Mouse (Mus musculus) gastrocnemius, postnatal 25 days (tissue): Measurements from ENCODE around the gene Herc3. TPM values are rescaled to one million over a fixed set of nuclear protein-coding genes. Genes with fewer than 3 reads are reported as not detected.
A peak's percentile ranks its signal among the peaks of the same experiment; 100 is the strongest.
"Not testable (repeated sequence)": the region's sequence is repeated elsewhere in the genome, so short reads cannot be mapped to it uniquely, and the experiment has no call there.

ENCODE experiments used
- DNase-seq: peaks from one replicate; pipeline ENCODE4 v3.0.0; 2022
- total RNA-seq, 2 experiments: library from RNA; stranded (reverse); gene quantifications; 1 replicate in 1 of 2; 2 replicates in 1 of 2; pipeline ENCODE4 v1.2.3; 2021

Herc3 gene
- total RNA-seq, 2 experiments from 2014 or later: 30.2 to 51.7 TPM

DNA sequence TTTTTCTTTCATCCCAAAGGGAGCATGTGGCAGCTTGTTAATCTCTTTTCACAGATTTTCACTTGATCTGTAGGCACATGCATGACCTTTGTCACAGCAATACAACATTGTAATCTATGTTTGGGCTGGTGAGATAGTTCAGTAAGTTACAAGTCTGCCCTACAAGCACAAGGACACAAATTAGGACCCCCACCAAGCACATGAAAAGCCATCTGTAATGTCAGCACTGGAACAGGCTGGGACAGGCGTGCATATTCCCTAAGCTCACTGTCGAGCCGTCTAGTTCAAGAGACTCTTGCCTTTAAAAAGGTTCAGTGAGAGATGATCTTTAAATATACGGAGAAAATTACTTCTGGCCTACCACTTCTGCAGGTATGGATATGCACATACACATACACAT lies 28.3 kb downstream of the Herc3 start:
- DNase-seq: no peak

DNA sequence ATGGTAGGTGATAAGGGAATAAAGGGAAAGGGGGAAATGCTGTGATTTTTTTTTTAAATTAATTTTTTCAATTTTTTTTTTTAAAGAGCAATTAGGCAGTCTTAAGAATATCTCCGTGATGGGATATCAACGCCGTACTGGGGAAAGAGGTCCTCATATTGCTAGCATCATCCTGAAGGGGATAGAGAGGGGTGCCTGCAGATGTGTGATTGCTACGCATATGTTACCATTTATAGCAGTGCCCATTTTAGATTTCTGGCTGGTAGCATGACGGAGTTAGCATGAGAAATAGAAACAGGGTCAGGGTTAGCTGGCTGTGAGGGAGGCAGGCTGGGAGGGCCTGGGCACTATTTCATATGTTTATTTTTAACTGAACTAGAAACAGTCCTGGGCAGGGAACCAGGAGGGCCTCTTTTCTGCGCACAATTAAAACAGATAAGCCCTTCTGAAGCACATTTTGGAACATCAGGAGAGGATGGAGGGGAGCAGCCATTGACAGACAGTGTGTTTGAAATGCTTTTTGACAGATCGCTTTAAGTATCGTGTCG lies 31.3 kb downstream of the Herc3 start:
- peak; percentile 52 for DNase-seq

DNA sequence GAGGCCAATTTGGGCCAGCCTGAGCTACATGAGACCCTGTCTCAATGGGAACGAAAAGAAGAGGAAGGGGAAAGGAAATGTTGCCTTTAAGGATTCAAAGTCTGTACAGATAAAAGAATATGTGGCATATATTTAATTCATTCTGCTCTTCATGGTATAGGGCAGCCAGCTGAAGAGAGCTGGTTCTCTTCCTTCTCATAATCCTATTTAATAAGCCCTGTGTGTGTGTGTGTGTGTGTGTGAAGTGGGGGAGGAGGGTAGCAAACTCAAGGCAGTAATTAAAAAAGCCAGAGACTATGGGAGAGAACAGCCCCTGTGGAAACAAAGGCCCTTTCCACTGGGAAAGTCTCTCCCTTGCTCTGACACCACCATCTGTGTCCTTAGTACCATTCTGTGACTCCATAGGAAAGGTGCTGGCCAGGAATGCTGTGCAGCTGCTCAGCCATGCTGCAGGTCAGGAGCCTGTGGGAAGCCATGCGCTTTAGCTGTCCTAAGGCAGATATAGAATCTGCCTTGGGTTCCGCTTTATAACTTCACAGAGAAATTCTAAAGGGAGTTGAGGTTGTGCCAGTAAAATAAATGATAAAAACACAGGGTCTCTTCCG lies 32.5 kb downstream of the Herc3 start:
- DNase-seq: no peak

DNA sequence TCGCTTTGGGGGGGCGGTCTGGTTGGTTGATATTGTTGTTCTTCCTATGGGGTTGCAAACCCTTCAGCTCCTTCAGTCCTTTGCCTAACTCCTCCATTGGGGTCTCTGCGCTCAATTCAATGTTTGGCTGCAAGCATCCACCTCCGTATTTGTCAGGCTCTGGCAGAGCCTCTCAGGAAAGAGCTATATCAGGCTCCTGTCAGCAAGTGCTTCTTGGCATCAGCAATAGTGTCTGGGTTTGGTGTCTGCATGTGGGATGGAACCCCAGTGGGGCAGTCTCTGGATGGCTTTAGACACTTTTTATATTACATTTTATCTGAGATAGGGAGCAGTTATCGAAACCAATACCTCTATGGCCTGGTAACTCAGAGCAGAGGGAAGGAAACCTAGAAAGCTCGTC lies 36.6 kb downstream of the Herc3 start:
- DNase-seq: not testable (repeated sequence)

DNA sequence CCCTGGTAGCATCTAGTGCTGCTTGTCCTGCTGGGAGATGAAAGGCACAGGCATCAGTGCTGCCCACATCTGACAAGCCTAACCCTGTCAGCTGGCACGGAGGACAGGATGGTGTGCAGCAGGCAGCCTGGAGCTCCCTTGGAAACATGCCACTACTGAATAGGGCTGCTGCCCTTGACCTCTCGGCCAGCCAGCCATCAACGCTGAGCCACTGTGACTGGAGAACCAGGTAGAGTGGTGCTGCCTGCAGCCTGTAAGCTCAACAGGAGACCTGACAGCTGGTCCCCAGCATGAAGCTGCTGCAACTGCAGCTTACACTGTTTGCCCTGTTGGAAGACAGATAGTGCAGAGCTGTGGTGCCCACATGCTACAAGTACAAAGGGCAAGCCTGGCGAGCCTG lies 48.3 kb downstream of the Herc3 start:
- peak; percentile 12 for DNase-seq

DNA sequence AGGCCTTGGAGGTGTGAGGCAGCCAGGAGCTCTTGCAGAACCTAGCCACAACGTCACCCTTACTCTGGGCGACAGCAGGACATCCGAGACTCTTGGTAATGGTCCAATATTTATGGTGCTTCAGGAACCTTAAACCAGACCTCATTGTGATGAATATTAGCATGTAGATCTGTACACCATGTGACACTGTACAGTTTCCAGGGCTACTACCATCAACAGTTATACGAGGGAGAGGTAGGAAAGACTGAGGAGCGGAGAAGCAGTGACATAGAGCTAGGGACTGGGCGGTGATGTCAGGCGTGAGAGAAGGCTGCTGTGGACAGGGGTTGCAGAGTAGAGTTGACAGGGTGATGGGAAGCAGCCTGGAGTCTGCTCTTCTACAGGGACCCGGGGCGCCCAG lies 48.7 kb downstream of the Herc3 start:
- no peak for DNase-seq

DNA sequence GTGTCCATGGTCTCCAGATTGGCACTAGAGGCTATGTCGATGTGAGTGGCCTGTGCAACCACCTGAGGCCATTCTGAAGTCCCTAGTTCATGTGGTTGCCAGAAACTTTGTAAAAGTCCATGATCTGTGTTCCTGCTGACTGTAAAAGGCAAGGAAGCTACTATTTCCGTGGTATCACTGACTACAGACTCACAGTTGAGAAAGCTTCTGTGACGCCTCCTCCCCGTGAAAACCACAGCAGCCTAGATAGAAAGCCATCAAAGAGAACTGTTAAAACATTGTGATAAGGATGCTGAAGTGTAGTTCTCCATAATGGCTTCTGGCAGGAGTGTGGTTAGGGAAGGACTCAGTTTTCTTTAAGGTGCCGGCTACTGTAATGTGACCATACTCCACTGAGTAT lies 49.6 kb downstream of the Herc3 start:
- no peak for DNase-seq

DNA sequence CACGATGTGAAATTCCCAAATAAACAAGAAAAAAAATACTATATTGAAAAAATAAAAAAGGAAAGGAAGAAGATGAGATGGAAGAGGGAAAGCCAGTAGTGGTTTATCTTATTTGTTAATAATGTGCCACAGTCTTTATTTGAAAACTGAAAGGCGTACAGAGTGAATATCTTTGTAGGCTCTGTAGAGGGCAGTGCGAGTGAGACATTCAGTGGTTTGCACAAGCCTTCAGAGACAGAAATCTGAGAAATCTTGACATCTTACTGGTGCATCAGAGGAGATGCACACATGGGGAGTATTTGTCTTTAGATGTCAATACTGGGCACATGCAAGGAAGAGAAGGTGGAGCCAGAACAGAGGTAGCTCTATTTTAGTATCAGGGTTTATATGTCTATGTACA lies 50.1 kb downstream of the Herc3 start:
- no peak for DNase-seq

DNA sequence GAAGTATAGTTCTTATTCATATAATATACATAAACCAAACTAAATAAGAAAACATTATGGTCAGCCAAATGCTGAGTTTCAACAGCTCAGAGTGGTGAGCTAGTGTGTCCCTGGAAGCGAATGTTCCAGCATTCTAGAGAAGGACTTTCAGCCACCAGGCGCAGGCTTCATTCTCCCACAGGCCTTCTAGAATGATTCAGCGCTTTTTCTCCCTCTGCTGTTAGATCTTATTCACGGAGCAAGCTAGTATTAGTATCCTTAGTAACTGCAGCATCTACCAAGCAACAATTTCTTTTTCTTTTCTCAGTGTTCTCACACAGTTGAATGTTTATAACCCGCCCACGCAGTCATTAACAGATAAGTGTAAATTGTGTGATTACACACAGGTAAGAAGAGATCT lies 51.0 kb downstream of the Herc3 start:
- no peak for DNase-seq

DNA sequence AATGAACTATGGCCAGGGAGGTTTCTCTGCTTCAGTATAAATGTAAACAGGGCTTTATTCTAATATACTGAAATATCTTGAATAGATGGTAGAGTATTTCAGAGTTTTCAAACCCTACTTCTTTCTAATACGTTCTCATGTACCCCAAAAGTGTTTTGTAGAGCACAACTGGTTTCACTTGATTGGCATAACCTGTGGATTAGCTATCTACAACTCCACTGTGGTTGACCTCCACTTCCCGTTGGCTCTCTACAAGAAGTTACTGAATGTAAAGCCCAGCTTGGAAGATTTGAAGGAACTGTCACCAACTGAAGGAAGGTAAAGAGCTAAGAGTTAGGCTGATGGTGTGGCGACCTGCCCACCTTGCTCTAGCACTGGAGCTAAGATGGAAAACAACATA lies 58.7 kb downstream of the Herc3 start:
- DNase-seq: no peak

DNA sequence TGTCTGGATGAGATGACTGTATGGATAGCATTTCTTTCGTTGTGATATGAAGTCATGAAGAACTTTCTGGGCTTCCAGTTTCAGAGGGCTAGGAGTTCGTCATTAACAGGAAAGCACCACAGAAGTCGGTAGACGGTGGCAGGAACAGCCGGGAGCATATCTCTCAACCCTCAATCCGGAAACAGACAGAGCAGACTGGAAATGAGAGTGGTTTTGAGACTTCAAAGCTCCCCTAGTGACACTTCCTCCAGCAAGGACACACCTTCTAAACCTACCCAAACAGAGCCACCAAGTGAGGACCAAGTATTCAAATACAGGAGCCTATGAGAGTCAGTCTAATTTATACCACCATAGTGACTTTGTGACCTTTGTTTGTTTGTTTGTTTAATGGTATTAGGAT lies 62.0 kb downstream of the Herc3 start:
- DNase-seq: no peak

DNA sequence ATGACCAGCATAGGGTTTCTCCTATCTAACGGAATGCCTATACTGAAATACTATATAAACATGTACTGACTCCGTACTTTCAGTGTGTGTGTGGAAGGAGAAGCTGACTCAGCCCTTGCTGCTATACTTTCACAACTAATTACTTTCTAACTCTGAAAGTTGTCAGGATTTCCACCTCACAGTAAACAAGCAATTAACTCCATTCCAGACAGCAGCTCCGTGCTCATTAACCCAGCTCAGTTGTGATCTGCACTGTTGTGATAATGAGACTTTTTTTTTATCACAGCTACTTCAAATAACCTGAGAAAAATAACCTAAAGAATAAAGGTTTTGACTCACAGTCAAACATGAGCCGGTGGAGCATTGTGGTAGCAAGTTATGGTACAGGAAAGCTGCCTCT lies 63.7 kb downstream of the Herc3 start:
- DNase-seq: no peak

DNA sequence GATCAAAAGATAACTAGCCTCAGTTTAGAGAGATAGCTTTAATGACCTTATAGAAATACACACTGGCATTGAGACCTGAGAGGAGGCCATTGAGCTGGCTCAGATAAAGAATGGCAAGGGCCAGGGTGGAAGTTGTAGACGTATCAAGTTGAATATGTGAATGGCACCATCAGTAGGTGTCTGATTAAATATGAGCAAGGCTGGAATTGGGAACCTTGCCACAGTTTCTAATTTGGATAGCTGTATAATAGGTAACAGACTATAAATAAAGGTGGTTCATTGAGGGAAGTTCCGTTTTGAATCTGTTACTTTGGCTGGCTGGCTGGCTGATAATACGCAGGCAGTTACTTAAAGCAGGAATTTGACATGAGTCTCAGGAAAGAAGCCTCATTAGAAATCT lies 65.4 kb downstream of the Herc3 start:
- no peak for DNase-seq

DNA sequence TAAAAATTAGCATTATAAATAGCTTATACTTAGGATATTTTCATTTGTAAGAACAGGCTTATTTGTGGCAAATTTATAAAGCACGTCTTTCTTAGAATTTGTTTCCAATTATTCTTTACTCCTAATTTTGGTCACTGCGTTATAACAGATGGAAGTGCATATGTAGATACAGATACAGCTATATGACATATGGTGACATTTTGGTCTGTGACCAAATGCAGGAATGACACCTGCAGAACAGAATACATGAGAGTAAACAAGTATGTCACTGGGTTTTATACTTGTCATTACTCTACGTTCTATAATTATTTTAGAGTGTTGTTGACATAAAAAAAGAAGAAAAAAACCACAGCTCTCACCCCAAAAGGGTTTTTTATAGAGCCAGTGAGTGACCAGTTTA lies 67.8 kb downstream of the Herc3 start:
- DNase-seq: no peak

DNA sequence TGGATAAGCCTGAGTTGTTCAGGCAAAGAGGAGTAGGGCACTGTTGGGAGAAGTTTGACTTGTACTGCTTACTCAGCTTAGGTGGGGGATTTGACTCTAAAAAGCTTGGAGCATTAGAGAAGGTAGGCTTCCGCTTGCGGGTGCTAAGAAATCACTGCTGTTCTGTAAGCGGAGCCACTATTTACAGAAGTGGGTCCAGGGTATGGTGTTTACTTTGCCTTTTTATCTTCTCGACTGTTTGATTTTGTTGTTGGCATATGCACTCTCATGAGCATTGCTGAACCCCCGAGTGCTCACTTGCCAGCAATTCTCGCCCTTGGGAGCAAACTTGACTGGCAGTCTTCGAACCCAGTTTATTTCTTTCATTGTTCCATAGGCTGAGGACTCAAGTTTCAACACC lies 69.3 kb downstream of the Herc3 start:
- no peak for DNase-seq

DNA sequence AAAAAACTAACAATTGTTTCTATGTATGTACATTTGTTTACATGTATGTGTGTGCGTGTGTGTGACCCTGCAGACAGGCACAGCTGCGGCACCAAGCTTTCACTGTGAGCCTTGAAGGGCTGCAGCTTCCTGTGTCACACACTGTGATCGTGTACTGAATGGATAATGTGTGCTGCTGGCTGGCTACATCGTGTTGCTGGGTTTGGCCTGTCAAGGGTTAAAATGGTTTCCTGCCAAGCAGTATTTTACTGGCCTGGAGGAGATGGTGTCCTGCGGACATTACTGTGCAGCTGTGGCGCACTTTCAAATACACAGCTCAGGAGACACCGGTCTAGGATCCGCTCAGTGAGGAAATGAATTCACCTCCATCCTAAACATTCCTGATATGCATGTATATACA lies 71.9 kb downstream of the Herc3 start:
- DNase-seq: no peak

DNA sequence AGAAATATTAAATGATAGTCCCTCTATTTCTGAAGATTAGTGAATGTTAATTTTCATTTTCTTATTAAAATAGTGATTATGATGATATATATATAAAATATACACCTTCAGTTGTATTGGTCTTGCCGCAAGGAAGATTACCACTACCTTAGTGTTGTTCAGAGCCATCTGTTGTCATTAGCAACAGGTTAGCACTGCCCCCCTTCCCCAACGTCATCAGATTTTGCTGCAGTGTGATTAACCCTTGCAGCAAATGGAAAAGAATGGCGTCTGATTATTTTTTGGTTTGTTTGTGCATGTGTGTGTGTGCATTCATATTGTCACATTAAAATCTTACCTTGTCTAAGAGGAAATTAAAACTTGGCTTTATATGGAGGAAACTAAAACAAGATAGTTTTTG lies 73.3 kb downstream of the Herc3 start:
- no peak for DNase-seq

DNA sequence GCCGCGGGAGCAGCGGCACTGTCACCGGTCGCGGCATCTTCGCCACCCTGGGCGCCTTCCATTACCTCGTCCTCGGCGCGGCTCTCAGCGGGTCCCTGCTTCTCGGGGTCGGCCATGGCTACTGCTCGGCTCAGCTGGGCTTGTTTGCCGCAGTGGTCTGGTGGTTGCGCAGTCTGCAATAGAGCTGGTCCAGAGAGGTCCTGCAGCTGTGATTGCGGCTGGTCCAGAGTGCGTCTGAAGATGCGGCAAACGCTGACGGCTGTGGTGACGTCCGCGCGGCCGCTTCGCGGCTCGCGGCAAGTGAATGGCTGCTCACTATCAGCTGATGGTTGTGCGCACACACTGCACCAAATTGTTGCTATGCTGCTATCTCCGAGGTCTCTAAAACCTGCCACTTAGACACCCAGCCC lies 75.6 kb downstream of the Herc3 start, which contains the start of gene Nap1l5:
Gene Nap1l5 (minus strand): TSS at position 225 of the 410 bp plus-strand sequence.
- peak; percentile 30 for DNase-seq

DNA sequence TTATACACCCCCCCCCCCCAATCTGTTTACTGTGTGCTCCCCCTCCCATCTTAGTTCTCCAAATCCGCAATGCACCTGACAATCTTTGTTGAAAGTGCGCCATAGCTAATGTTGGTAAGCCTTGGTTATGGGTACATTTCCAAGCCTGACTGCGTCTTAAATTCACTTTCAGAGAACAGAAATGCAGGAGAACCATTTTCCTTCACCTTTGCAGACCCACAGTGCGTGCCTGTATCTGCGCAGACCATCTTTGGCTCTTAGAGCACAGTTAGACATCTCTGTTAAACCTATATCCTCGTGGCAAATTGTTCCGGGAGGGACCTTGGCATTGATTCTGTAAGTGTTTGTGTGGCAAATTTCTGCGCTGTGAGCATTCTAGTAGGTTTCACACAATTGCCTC lies 76.1 kb downstream of the Herc3 start:
- DNase-seq: no peak

DNA sequence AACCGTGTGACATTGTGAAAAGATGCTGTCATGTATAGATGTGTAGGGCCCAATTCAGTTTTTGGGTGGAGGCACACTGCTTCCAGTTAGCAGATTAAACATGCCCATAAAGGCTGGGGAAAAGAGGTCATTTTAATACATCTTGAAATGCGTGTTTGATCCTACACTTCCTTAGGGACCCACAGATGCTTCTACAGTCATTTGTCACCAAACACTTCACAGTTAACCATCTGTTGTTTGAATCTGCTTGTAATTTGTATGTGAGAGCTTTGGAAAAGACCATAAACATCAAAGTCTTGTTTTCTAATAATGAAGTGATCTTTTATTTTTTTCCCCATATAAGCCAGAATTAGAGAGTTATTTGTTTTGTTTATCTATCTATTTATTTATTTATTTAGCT lies 76.5 kb downstream of the Herc3 start:
- DNase-seq: no peak

DNA sequence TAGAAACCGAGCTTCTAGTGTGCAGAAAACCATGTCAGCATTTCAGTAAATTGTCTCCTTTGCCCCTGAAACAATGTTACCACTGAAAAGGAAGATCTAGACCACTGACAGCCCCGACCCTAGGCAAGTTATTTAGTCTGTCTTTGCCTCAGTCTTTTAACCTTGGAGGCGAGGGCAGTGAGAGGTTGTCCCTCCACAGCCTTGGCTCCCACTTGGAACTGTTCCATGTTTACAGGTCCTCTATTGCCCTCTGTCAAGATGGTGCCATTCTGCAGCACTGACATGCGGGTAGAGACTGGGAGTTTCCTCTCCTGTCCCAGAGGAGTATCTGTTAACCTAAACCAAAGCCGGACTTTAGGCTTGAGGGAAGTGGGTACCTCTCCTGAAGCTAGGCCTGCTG lies 81.6 kb downstream of the Herc3 start:
- DNase-seq: no peak

DNA sequence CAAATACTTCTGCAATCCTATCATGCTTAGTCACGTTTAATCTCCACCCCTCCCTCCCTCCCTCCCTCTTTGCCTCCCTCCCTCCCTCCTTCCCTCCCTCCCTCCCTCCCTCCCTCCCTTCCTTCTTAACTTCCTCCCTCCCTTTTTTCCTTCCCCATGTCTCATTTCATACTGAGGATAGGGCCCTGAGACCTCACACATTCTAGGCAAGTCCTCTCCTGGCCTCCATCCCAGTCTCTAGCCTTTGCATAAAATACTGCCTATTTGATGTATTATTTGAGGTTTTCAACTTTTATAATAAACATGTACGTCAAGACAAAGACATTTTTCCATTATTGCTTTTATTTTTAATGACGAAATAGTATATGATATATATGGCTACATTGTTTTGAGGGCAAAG lies 82.3 kb downstream of the Herc3 start:
- DNase-seq: no peak

DNA sequence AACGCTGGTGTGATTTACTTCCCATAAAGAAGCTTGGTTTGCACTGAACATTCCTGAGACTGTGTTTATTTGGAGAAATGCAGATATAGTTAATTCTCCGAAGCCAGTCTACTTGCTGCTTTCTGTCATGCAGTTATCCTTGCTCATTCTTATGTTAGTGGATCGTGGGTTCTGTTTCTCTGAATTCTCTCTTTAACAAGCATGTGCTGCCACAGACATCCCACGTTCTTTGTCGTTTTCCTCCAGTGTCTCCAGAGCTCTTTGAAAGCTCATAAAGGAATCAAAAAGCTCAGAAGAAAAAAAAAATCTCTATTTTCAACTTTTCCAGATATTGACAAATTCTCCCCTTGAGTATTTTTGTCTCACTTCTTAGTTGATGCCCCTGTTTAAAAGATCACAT lies 82.7 kb downstream of the Herc3 start:
- no peak for DNase-seq

DNA sequence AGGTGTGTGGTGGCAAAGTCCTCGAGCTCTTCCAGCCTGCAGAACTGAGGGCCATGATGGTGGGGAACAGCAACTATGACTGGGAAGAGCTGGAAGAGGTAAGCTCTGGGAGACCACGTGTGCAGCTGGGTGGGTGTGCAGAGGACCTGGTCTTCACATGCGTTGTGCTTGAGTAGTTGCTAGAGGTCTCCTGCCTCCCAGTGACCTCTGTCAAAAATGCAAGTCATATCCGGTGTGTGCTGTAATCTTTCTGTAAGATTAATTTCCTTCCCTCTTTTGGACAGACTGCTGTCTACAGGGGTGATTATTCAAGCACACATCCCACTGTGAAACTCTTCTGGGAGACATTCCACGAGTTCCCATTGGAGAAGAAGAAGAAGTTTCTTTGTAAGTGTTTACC lies 85.2 kb downstream of the Herc3 start:
- no peak for DNase-seq

DNA sequence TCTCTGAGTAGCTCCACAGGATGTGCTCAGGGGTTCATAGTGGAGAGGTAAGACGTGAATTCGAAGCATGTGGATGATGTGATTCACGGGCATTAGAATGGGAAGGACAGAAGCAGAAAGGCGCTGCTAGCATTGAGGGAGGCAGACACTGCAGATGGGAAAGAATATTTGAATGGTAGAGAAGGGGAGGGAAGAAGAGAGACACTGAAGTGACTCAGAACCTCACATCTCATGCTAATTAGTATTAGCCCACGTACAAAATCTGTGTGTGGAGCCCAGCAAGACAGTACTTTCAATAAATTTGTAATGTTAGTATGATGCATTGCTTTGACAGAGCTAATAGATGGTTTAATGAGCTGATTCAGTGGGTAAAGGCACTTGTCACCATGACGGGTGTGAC lies 89.5 kb downstream of the Herc3 start:
- DNase-seq: no peak
